Mouse (Mus musculus): ENCODE measurements around the gene Reep1. TPM values are rescaled to one million over a fixed set of nuclear protein-coding genes. Genes with fewer than 3 reads are reported as not detected.

The Reep1 gene
- polyA plus RNA-seq, 1 experiment from 2014 or later = 21.2 TPM

- Histone ChIP-seq H3K27ac (no peak overlapping the region), H3K36me3 (peaks cover 22% of the 10 kb centered on the region; the same call in 1 of the 2 replicates), H3K27me3 (ENCODE audit: insufficient read depth, poor library complexity, severe bottlenecking) (no peaks in the 10 kb centered on the region), H3K4me3 (no peak overlapping the region), H3K4me1 (peaks cover 4% of the 10 kb centered on the region; the same call in 1 of the 2 replicates), H3K9me3 (no peaks in the 10 kb centered on the region)
- 83% methylated on average over 12 of the region's 12 CpGs for WGBS
- DNase-seq (ENCODE audit: low spot score) = no peak
These were observed 62.7 kb downstream of the Reep1 start for GRCm38 (mm10) chr6:71769901-71770690.

DNA sequence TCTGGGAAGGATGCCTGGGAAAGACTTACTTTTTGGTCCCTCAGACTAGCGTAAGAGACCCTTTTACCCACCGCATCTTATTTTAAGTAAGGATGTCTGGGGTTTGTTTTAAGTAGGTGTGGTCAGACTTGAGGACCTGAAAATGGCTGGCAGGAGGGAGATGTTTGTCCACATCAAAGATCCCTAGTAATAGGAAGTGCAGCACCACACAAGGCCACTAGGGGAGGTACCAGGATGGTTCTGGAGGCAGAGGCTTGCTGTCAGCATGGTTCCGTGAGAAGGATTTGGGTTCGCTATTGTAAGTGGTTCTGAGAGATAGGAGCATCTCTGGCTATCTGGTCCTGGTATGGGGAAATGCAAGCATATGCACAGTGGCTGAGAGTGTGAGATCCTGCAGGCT, 63.5 kb downstream of the Reep1 start:
- DNase-seq (ENCODE audit: low spot score) = no peak
- 96% methylated on average over 4 of the region's 4 CpGs for WGBS
- Histone ChIP-seq H3K4me3 (no peak overlapping the region), H3K27me3 (ENCODE audit: insufficient read depth, poor library complexity, severe bottlenecking) (no peaks in the 10 kb centered on the region), H3K4me1 (peaks cover 4% of the 10 kb centered on the region; the same call in 1 of the 2 replicates), H3K36me3 (peaks cover 24% of the 10 kb centered on the region; the same call in 1 of the 2 replicates), H3K27ac (no peak overlapping the region), H3K9me3 (no peaks in the 10 kb centered on the region)

DNA sequence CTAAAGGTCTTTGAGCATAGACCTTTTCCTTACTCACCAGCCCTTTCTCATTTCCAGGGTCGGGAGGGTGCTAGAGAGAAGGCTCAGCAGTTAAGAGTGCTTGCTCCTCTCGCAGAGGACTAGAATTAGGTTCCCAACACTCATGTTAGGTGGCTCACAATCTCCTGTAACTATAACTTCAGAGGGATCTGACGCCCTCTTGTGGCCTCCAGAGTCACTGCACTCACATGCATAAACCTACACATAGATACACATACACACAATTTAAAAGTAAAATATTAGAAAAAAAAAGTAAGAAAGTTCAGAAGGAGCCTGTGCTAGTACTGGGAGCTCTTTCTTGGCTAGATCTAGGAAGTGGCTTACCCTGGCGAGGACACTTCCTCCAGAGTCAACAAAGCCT, 63.9 kb downstream of the Reep1 start:
- Histone ChIP-seq H3K27me3 (ENCODE audit: insufficient read depth, poor library complexity, severe bottlenecking) (no peaks in the 10 kb centered on the region), H3K36me3 (peaks cover 23% of the 10 kb centered on the region; the same call in 1 of the 2 replicates), H3K4me1 (peaks cover 4% of the 10 kb centered on the region; the same call in 1 of the 2 replicates), H3K4me3 (no peak overlapping the region), H3K27ac (no peak overlapping the region), H3K9me3 (no peaks in the 10 kb centered on the region)
- DNase-seq (ENCODE audit: low spot score) = no peak
- WGBS = 88% methylated on average over 4 of the region's 4 CpGs

GRCm38 (mm10) chr6:71772156-71772555, 64.8 kb downstream of the Reep1 start:
- peaks cover 4% of the 10 kb centered on the region; the same call in 1 of the 2 replicates for H3K4me1 ChIP-seq
- WGBS = 85% methylated on average over 6 of the region's 6 CpGs
- DNase-seq (ENCODE audit: low spot score) = no peak
- peaks cover 23% of the 10 kb centered on the region; the same call in 1 of the 2 replicates for H3K36me3 ChIP-seq
- no peaks in the 10 kb centered on the region for H3K9me3 ChIP-seq
- H3K4me3 ChIP-seq = no peak overlapping the region
- H3K27ac ChIP-seq = no peak overlapping the region
- no peaks in the 10 kb centered on the region for H3K27me3 ChIP-seq (ENCODE audit: insufficient read depth, poor library complexity, severe bottlenecking)

DNA sequence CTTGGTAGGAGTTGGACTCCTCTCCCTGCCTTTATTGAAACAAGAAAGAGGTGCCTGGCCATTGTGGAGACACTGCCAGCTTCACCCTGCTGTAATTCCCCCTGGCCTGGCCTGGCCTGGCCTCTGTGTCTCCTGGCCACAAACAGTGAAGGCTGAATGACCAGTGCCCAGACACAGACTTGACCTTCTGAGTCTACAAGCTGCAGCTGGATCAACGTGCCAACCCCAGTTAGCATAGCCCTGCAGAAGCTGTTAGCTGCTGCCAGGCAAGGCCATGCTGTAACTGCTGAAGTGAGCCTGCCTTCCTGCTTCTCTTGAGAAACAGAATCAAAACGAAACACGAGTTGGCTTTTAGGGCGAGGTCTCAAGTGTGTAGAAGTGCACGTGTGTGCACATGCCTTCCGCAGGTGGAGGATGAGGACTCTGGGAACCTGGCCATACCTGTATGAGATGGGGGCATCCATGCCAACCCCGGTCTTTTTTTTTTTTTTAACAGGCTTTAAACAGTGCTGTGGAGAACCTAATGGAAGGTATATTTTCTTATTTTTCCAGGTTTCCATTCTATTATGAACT, 65.4 kb downstream of the Reep1 start:
- WGBS = 88% methylated on average over 7 of the region's 7 CpGs
- H3K27me3 ChIP-seq (ENCODE audit: insufficient read depth, poor library complexity, severe bottlenecking) = no peaks in the 10 kb centered on the region
- H3K4me3 ChIP-seq = no peak overlapping the region
- no peaks in the 10 kb centered on the region for H3K9me3 ChIP-seq
- H3K36me3 ChIP-seq = peaks cover 23% of the 10 kb centered on the region; the same call in 1 of the 2 replicates
- DNase-seq (ENCODE audit: low spot score) = no peak
- H3K27ac ChIP-seq = no peak overlapping the region
- peaks cover 2% of the 10 kb centered on the region; the same call in 1 of the 2 replicates for H3K4me1 ChIP-seq

- no peak overlapping the region for H3K4me3 ChIP-seq
- H3K27me3 ChIP-seq (ENCODE audit: insufficient read depth, poor library complexity, severe bottlenecking) = no peaks in the 10 kb centered on the region
- H3K9me3 ChIP-seq = no peaks in the 10 kb centered on the region
- DNase-seq (ENCODE audit: low spot score) = no peak
- 93% methylated on average over 5 of the region's 5 CpGs for WGBS
- H3K36me3 ChIP-seq = peaks cover 20% of the 10 kb centered on the region
- no peak overlapping the region for H3K27ac ChIP-seq
- no peaks in the 10 kb centered on the region for H3K4me1 ChIP-seq
These were observed 70.7 kb downstream of the Reep1 start for GRCm38 (mm10) chr6:71778016-71778415.

- 74% methylated on average over 2 of the region's 2 CpGs for WGBS
These were observed 72.5 kb downstream of the Reep1 start for GRCm38 (mm10) chr6:71779831-71780230.

GRCm38 (mm10) chr6:71780431-71780830, 73.1 kb downstream of the Reep1 start:
- Histone ChIP-seq H3K36me3 (peaks cover 26% of the 10 kb centered on the region), H3K27ac (no peak overlapping the region), H3K27me3 (ENCODE audit: insufficient read depth, poor library complexity, severe bottlenecking) (no peaks in the 10 kb centered on the region), H3K4me1 (no peaks in the 10 kb centered on the region), H3K4me3 (no peak overlapping the region), H3K9me3 (no peaks in the 10 kb centered on the region)
- 86% methylated on average over 7 of the region's 7 CpGs for WGBS
- no peak for DNase-seq (ENCODE audit: low spot score)

More at GRCm38 (mm10) chr6:71779831-71780230, 72.5 kb downstream of the Reep1 start:
- H3K4me1 ChIP-seq = no peaks in the 10 kb centered on the region
- H3K4me3 ChIP-seq = no peak overlapping the region
- no peak overlapping the region for H3K27ac ChIP-seq
- peaks cover 26% of the 10 kb centered on the region for H3K36me3 ChIP-seq
- no peaks in the 10 kb centered on the region for H3K9me3 ChIP-seq
- DNase-seq (ENCODE audit: low spot score) = no peak
- no peaks in the 10 kb centered on the region for H3K27me3 ChIP-seq (ENCODE audit: insufficient read depth, poor library complexity, severe bottlenecking)

DNA sequence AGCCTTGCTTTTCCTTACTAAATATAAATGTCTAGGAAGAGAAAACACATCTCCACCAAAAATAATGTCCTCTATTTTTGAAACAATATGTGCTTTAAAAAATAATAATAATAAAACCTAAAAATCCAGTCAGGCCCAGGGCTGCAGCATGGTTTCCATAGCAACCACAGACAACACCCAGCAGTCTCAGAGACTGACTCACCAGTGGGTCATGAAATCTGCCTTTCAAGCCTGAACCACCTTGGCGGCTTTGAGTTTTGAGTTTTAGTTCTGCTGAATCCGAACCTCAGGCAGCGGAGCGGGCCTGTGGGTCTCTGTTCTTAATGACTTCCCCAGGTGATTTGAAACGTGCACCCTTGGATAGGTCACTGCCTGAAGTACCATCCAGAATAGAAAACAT, 75.8 kb downstream of the Reep1 start:
- DNase-seq (ENCODE audit: low spot score) = no peak
- Histone ChIP-seq H3K9me3 (no peaks in the 10 kb centered on the region), H3K4me1 (peaks cover 17% of the 10 kb centered on the region; the same call in 1 of the 2 replicates), H3K27me3 (ENCODE audit: insufficient read depth, poor library complexity, severe bottlenecking) (no peaks in the 10 kb centered on the region), H3K36me3 (peaks cover 28% of the 10 kb centered on the region), H3K27ac (no peak overlapping the region), H3K4me3 (no peak overlapping the region)
- WGBS = 90% methylated on average over 5 of the region's 5 CpGs

GRCm38 (mm10) chr6:71788348-71788747, 81.0 kb downstream of the Reep1 start:
- no peaks in the 10 kb centered on the region for H3K9me3 ChIP-seq
- peak overlapping the region; percentile 74 for H3K27ac ChIP-seq
- WGBS = 43% methylated on average over 9 of the region's 9 CpGs
- H3K27me3 ChIP-seq (ENCODE audit: insufficient read depth, poor library complexity, severe bottlenecking) = no peaks in the 10 kb centered on the region
- no peak overlapping the region for H3K4me3 ChIP-seq
- peaks cover 26% of the 10 kb centered on the region for H3K4me1 ChIP-seq
- H3K36me3 ChIP-seq = peaks cover 18% of the 10 kb centered on the region
- DNase-seq (ENCODE audit: low spot score) = peak; percentile 81

DNA sequence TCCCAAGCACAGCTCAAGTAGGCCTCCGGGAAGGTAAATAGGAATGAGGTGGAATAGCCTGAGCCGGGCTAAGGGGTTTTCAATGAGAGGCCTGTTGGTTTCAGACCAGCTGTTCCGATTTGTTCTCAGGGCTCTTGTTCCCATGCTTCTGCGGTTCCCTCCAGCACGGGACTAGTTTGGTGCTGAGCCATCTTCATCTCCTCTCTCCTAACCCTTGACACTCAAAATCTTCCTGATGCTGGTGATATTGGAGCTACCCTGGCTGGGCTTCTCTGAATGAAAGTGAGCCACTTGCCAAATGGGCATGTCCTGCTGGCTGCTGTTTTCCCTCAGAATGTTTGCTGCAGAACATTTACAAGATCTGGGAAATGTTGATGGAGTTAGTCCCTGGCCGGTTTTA, 84.4 kb downstream of the Reep1 start:
- no peak overlapping the region for H3K4me3 ChIP-seq
- H3K9me3 ChIP-seq = no peaks in the 10 kb centered on the region
- 85% methylated on average over 6 of the region's 6 CpGs for WGBS
- H3K4me1 ChIP-seq = peaks cover 22% of the 10 kb centered on the region
- no peaks in the 10 kb centered on the region for H3K27me3 ChIP-seq (ENCODE audit: insufficient read depth, poor library complexity, severe bottlenecking)
- peaks cover 19% of the 10 kb centered on the region; the same call in 1 of the 2 replicates for H3K36me3 ChIP-seq
- DNase-seq (ENCODE audit: low spot score) = no peak
- H3K27ac ChIP-seq = no peak overlapping the region

- Histone ChIP-seq H3K36me3 (peaks cover 21% of the 10 kb centered on the region; the same call in 1 of the 2 replicates), H3K4me3 (no peak overlapping the region), H3K27me3 (ENCODE audit: insufficient read depth, poor library complexity, severe bottlenecking) (no peaks in the 10 kb centered on the region; the same call in 1 of the 2 replicates), H3K27ac (no peak overlapping the region), H3K4me1 (peaks cover 26% of the 10 kb centered on the region), H3K9me3 (no peaks in the 10 kb centered on the region)
- no peak for DNase-seq (ENCODE audit: low spot score)
- 70% methylated on average over 3 of the region's 3 CpGs for WGBS
These were observed 92.0 kb downstream of the Reep1 start for GRCm38 (mm10) chr6:71799391-71799790.

Measured in heart, embryonic 10.5 days (tissue).